In the genomic region with DNA sequence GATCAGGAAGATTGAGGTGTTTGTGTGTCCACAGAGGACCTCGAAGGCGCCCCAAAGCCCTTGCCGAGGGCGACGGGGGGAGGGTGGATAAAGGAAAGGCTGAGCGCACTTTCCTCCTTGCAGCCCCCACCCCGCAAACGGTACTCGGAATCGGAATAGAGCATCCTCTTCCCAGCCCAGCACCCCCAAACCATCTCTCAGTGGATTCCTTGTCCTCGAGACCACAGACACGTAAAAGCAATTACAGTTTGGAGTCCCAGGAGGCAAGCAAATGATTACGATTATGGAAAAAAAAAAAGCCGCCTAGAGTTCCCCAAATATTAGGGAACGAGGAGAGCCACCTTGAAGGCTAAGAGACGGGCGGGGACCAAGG, we compare ENCODE assay signal across 7 mouse cellular contexts. TPM values are rescaled to one million over a fixed set of nuclear protein-coding genes. Genes with fewer than 3 reads are reported as not detected.
A peak's percentile ranks its signal among the peaks of the same experiment; 100 is the strongest.
DNase-seq lines count a peak whose midpoint lies in the region; ATAC-seq and TF ChIP-seq lines count a peak whose summit lies in the region.

No protein-coding gene starts in this region.

- peak overlapping the region; percentile 98 for H3K4me2 ChIP-seq in lung, embryonic 16.5 days (ENCODE audit: low read depth, low read length)
- peak overlapping the region; percentile 93 for H3K4me2 ChIP-seq in forebrain, embryonic 12.5 days
- H3K4me2 ChIP-seq in limb, embryonic 13.5 days (replicated peaks) = peak overlapping the region; percentile 96

- H3K9me3 ChIP-seq in lung, embryonic 16.5 days (ENCODE audit: control insufficient read depth, low read length) = no peaks in the 10 kb centered on the region
- H3K9me3 ChIP-seq in forebrain, embryonic 12.5 days = no peaks in the 10 kb centered on the region
- H3K9me3 ChIP-seq in limb, embryonic 13.5 days = no peaks in the 10 kb centered on the region

- no peaks in the 10 kb centered on the region for H3K27me3 ChIP-seq in lung, embryonic 16.5 days (ENCODE audit: control insufficient read depth, insufficient read depth, low read depth, low read length)
- H3K27me3 ChIP-seq in forebrain, embryonic 12.5 days = no peaks in the 10 kb centered on the region
- H3K27me3 ChIP-seq in limb, embryonic 13.5 days = no peaks in the 10 kb centered on the region
- H3K27me3 ChIP-seq in small intestine, adult 2 months (ENCODE audit: control insufficient read depth, insufficient read depth, low read length) = no peaks in the 10 kb centered on the region

- WGBS in lung, embryonic 16.5 days = under 1% methylated on average over 17 of the region's 17 CpGs
- WGBS in forebrain, embryonic 12.5 days = 0% methylated on average over 17 of the region's 17 CpGs
- WGBS in limb, embryonic 13.5 days = under 1% methylated on average over 17 of the region's 17 CpGs
- under 1% methylated on average over 17 of the region's 17 CpGs for WGBS in small intestine, adult 2 months

- DNase-seq in lung, postnatal 25 days (ENCODE audit: low spot score) = no peak
- no peak for DNase-seq in testis, postnatal 10 days (ENCODE audit: low spot score)
- DNase-seq in gastrocnemius, postnatal 14 days = no peak

- ATAC-seq in lung, embryonic 16.5 days (ENCODE audit: low read depth) = 0 out of 2 replicates have a peak, but pooled peaks have one; percentile 0
- ATAC-seq in forebrain, embryonic 12.5 days (ENCODE audit: low FRiP score) = no peak
- ATAC-seq in limb, embryonic 13.5 days (ENCODE audit: low FRiP score, low read depth) = peak; percentile 9; the same call in 1 of the 2 replicates

- intact Hi-C loops in gastrocnemius, postnatal 14 days (cut with DNase I; ENCODE audit: low total_unique reads) = loop anchor here (2.0 to 10.0 kb wide), 3 partner anchors 544 to 872 kb away; no protein-coding TSS in a partner anchor

- H3K27ac ChIP-seq in lung, embryonic 16.5 days (ENCODE audit: low read length) = peak overlapping the region; percentile 97
- H3K27ac ChIP-seq in forebrain, embryonic 12.5 days = peak overlapping the region; percentile 95
- H3K27ac ChIP-seq in limb, embryonic 13.5 days = peak overlapping the region; percentile 94
- H3K27ac ChIP-seq in small intestine, adult 2 months (ENCODE audit: insufficient read depth, low read depth, low read length) = peak overlapping the region; percentile 92

- no peaks in the 10 kb centered on the region for H3K36me3 ChIP-seq in lung, embryonic 16.5 days (ENCODE audit: control insufficient read depth, insufficient read depth, low read length)
- no peaks in the 10 kb centered on the region for H3K36me3 ChIP-seq in forebrain, embryonic 12.5 days (replicated peaks)
- H3K36me3 ChIP-seq in limb, embryonic 13.5 days = no peaks in the 10 kb centered on the region
- no peaks in the 10 kb centered on the region for H3K36me3 ChIP-seq in small intestine, adult 2 months (ENCODE audit: control insufficient read depth, insufficient read depth, low read length)

- peak overlapping the region; percentile 86 for H3K9ac ChIP-seq in lung, embryonic 16.5 days (ENCODE audit: low read length)
- peak overlapping the region; percentile 76 for H3K9ac ChIP-seq in forebrain, embryonic 12.5 days
- peak overlapping the region; percentile 73 for H3K9ac ChIP-seq in limb, embryonic 13.5 days

- H3K4me3 ChIP-seq in lung, embryonic 16.5 days (ENCODE audit: low read length) = peak overlapping the region; percentile 72
- peak overlapping the region; percentile 52 for H3K4me3 ChIP-seq in forebrain, embryonic 12.5 days (replicated peaks)
- H3K4me3 ChIP-seq in limb, embryonic 13.5 days = peak overlapping the region; percentile 61
- H3K4me3 ChIP-seq in small intestine, adult 2 months (ENCODE audit: low read depth, low read length) = peak overlapping the region; percentile 60

- no peak for TF ChIP-seq POLR2A in small intestine, adult 2 months (IDR thresholded peaks at IDR 0.05; ENCODE audit: low read depth, low read length)

- no peak for TF ChIP-seq CTCF in small intestine, adult 2 months (IDR thresholded peaks at IDR 0.05; ENCODE audit: extremely low read depth, insufficient read length, insufficient replicate concordance, low read depth, low read length)

- no peaks in the 10 kb centered on the region for H3K4me1 ChIP-seq in lung, embryonic 16.5 days (replicated peaks; ENCODE audit: control insufficient read depth, insufficient read depth, low read length)
- H3K4me1 ChIP-seq in forebrain, embryonic 12.5 days = peaks cover 25% of the 10 kb centered on the region
- peaks cover 19% of the 10 kb centered on the region for H3K4me1 ChIP-seq in limb, embryonic 13.5 days
- H3K4me1 ChIP-seq in small intestine, adult 2 months (ENCODE audit: control insufficient read depth, insufficient read depth, insufficient read length, low read length) = peaks cover 7% of the 10 kb centered on the region

RNA-seq across cellular contexts. Expression of a gene that starts 5.5 kb away (rescaled TPM):
- 25.8 and 38.5 TPM in 2 replicates for polyA plus RNA-seq in lung, embryonic 16.5 days (2015; fragmentation: Nextera tagmentation; extraction: Ambion mirVana)
- 258 and 264 TPM in 2 replicates for polyA plus RNA-seq in forebrain, embryonic 12.5 days (2016; fragmentation: Nextera tagmentation; extraction: Ambion mirVana)
- 74.2 and 77.0 TPM in 2 replicates for polyA plus RNA-seq in limb, embryonic 13.5 days (2015; fragmentation: Nextera tagmentation; extraction: Ambion mirVana)
- polyA plus RNA-seq in small intestine, adult 2 months (2012; rRNA removed) = 9.6 and 20.5 TPM in 2 replicates
- total RNA-seq in gastrocnemius, postnatal 14 days (2021) = 10 to 100 TPM; 12.0 to 22.4 TPM
